Mouse (Mus musculus): ENCODE data around the gene A2ml1. TPM values are rescaled to one million over a fixed set of nuclear protein-coding genes. Genes with fewer than 3 reads are reported as not detected.

The A2ml1 gene
- polyA plus RNA-seq (2014; fragmentation: Illumina TruSeq; extraction: RNeasy Lipid Tissue Mini Kit (QIAGEN cat#74804); ENCODE audit: low replicate concordance), result 2.3 TPM

GRCm38 (mm10) chr6:128581508-128581907, at the start of gene A2ml1:
TSS of gene A2ml1 (minus strand) at chr6:128581608.

GRCm38 (mm10) chr6:128623433-128623832, 42.0 kb upstream of the A2ml1 start, which contains the start of gene Klrb1a:
TSS of gene Klrb1a (minus strand) at chr6:128623533.

GRCm38 (mm10) chr6:128526601-128527000, 54.8 kb downstream of the A2ml1 start, which contains the start of gene Pzp:
TSS of gene Pzp (minus strand) at chr6:128526720.

Other genes with a start within 250 kb of the A2ml1 start
- 0.48 TPM for gene Tulp3, start 225.8 kb downstream of the A2ml1 start, polyA plus RNA-seq (2014; fragmentation: Illumina TruSeq; extraction: RNeasy Lipid Tissue Mini Kit (QIAGEN cat#74804); ENCODE audit: low replicate concordance)
- gene Rhno1, start 218.7 kb downstream of the A2ml1 start, polyA plus RNA-seq (2014; fragmentation: Illumina TruSeq; extraction: RNeasy Lipid Tissue Mini Kit (QIAGEN cat#74804); ENCODE audit: low replicate concordance), result 6.1 TPM
- 1.3 TPM for gene Foxm1, start 218.6 kb downstream of the A2ml1 start, polyA plus RNA-seq (2014; fragmentation: Illumina TruSeq; extraction: RNeasy Lipid Tissue Mini Kit (QIAGEN cat#74804); ENCODE audit: low replicate concordance)
- gene Tex52, start 206.2 kb downstream of the A2ml1 start, polyA plus RNA-seq (2014; fragmentation: Illumina TruSeq; extraction: RNeasy Lipid Tissue Mini Kit (QIAGEN cat#74804); ENCODE audit: low replicate concordance), result not detected
- not detected for gene Gm44596, start 206.1 kb downstream of the A2ml1 start, polyA plus RNA-seq (2014; fragmentation: Illumina TruSeq; extraction: RNeasy Lipid Tissue Mini Kit (QIAGEN cat#74804); ENCODE audit: low replicate concordance)
- not detected for gene Nrip2, start 182.3 kb downstream of the A2ml1 start, polyA plus RNA-seq (2014; fragmentation: Illumina TruSeq; extraction: RNeasy Lipid Tissue Mini Kit (QIAGEN cat#74804); ENCODE audit: low replicate concordance)
- gene Itfg2, start 156.7 kb downstream of the A2ml1 start, polyA plus RNA-seq (2014; fragmentation: Illumina TruSeq; extraction: RNeasy Lipid Tissue Mini Kit (QIAGEN cat#74804); ENCODE audit: low replicate concordance), result 1.8 TPM
- 33.3 TPM for gene Fkbp4, start 142.9 kb downstream of the A2ml1 start, polyA plus RNA-seq (2014; fragmentation: Illumina TruSeq; extraction: RNeasy Lipid Tissue Mini Kit (QIAGEN cat#74804); ENCODE audit: low replicate concordance)
- 3.0 TPM for gene Pzp, start 54.9 kb downstream of the A2ml1 start, polyA plus RNA-seq (2014; fragmentation: Illumina TruSeq; extraction: RNeasy Lipid Tissue Mini Kit (QIAGEN cat#74804); ENCODE audit: low replicate concordance)
- 5.9 TPM for gene Klrb1a, start 41.9 kb upstream of the A2ml1 start, polyA plus RNA-seq (2014; fragmentation: Illumina TruSeq; extraction: RNeasy Lipid Tissue Mini Kit (QIAGEN cat#74804); ENCODE audit: low replicate concordance)
- 1,625 TPM for gene Clec2h, start 80.8 kb upstream of the A2ml1 start, polyA plus RNA-seq (2014; fragmentation: Illumina TruSeq; extraction: RNeasy Lipid Tissue Mini Kit (QIAGEN cat#74804); ENCODE audit: low replicate concordance)
- 1.4 TPM for gene Klrb1, start 141.5 kb upstream of the A2ml1 start, polyA plus RNA-seq (2014; fragmentation: Illumina TruSeq; extraction: RNeasy Lipid Tissue Mini Kit (QIAGEN cat#74804); ENCODE audit: low replicate concordance)
- 1.5 TPM for gene Klrb1c, start 207.6 kb upstream of the A2ml1 start, polyA plus RNA-seq (2014; fragmentation: Illumina TruSeq; extraction: RNeasy Lipid Tissue Mini Kit (QIAGEN cat#74804); ENCODE audit: low replicate concordance)
- 3.6 TPM for gene Gm44511, start 244.7 kb upstream of the A2ml1 start, polyA plus RNA-seq (2014; fragmentation: Illumina TruSeq; extraction: RNeasy Lipid Tissue Mini Kit (QIAGEN cat#74804); ENCODE audit: low replicate concordance)
- 4.0 TPM for gene Klrb1b, start 244.7 kb upstream of the A2ml1 start, polyA plus RNA-seq (2014; fragmentation: Illumina TruSeq; extraction: RNeasy Lipid Tissue Mini Kit (QIAGEN cat#74804); ENCODE audit: low replicate concordance)